Mouse (Mus musculus) neural tube, embryonic 12.5 days (tissue): ENCODE data around the gene Snx29. TPM values are rescaled to one million over a fixed set of nuclear protein-coding genes. Genes with fewer than 3 reads are reported as not detected.
A peak's percentile ranks its signal among the peaks of the same experiment; 100 is the strongest.

Experiments
- ATAC-seq: fragments of 200-750 bp; cut with Nextera tagmentation; 2 replicates; pipeline ENCODE4 v1.8.0; 2017; ENCODE audit warnings: low read depth, mild to moderate bottlenecking, moderate TSS enrichment, moderate library complexity; ENCODE audit not compliant: low FRiP score
- H3K27ac ChIP-seq: fragments of 300-500 bp; sonication (generic); 2 replicates; pipeline ENCODE4 v1.5.1; 2016
- H3K27me3 ChIP-seq: fragments of 300-500 bp; sonication (generic); replicated peaks from 2 replicates; pipeline ENCODE4 v1.6.1; 2016; ENCODE audit warnings: mild to moderate bottlenecking
- H3K36me3 ChIP-seq: fragments of 300-500 bp; sonication (generic); 2 replicates; pipeline ENCODE4 v1.6.1; 2016; ENCODE audit warnings: mild to moderate bottlenecking
- H3K4me1 ChIP-seq: fragments of 300-500 bp; sonication (generic); 2 replicates; pipeline ENCODE4 v1.6.1; 2016
- H3K4me2 ChIP-seq: fragments of 300-500 bp; sonication (generic); replicated peaks from 2 replicates; pipeline ENCODE4 v1.6.1; 2016; ENCODE audit warnings: mild to moderate bottlenecking
- H3K4me3 ChIP-seq: fragments of 300-500 bp; sonication (generic); 2 replicates; pipeline ENCODE4 v1.5.1; 2016
- H3K9ac ChIP-seq: fragments of 300-500 bp; sonication (generic); 2 replicates; pipeline ENCODE4 v1.6.1; 2016; ENCODE audit warnings: mild to moderate bottlenecking
- H3K9me3 ChIP-seq: fragments of 300-500 bp; sonication (generic); 2 replicates; pipeline ENCODE4 v1.6.1; 2016; ENCODE audit warnings: mild to moderate bottlenecking
- WGBS: fragments of 180-500 bp; shearing (Covaris S2); methylation state at CpG from one replicate; pipeline ENCODE4 v1.1.7; 2016; 5-methylcytosine and 5-hydroxymethylcytosine counted together
- polyA plus RNA-seq: library from polyadenylated mRNA; unstranded; fragments of >200 nt; fragmentation: Nextera tagmentation; extraction: Ambion mirVana; gene quantifications from 2 replicates; pipeline ENCODE4 v1.2.1, GENCODE M21; 2016

Gene Snx29
- polyA plus RNA-seq, 1 experiment from 2014 or later, result 18.1 TPM

GRCm38 (mm10) chr16:11627866-11628638 is 305.3 kb downstream of the Snx29 start:
- H3K36me3 ChIP-seq, result no peaks in the 10 kb centered on the region
- H3K9me3 ChIP-seq, result no peaks in the 10 kb centered on the region
- no peak overlapping the region for H3K27ac ChIP-seq
- ATAC-seq, result no peak
- H3K27me3 ChIP-seq, result no peaks in the 10 kb centered on the region
- no peak overlapping the region for H3K4me2 ChIP-seq
- no peak overlapping the region for H3K9ac ChIP-seq
- H3K4me3 ChIP-seq, result no peak overlapping the region
- H3K4me1 ChIP-seq, result no peaks in the 10 kb centered on the region
- WGBS, result 87% methylated on average over 9 of the region's 9 CpGs

GRCm38 (mm10) chr16:11629704-11630103 is 307.0 kb downstream of the Snx29 start:
- H3K9ac ChIP-seq, result no peak overlapping the region
- no peaks in the 10 kb centered on the region for H3K36me3 ChIP-seq
- no peak overlapping the region for H3K4me3 ChIP-seq
- ATAC-seq, result no peak
- no peaks in the 10 kb centered on the region for H3K4me1 ChIP-seq
- WGBS, result 89% methylated on average over 7 of the region's 7 CpGs
- no peak overlapping the region for H3K27ac ChIP-seq
- H3K27me3 ChIP-seq, result no peaks in the 10 kb centered on the region
- no peak overlapping the region for H3K4me2 ChIP-seq
- no peaks in the 10 kb centered on the region for H3K9me3 ChIP-seq

- no peak overlapping the region for H3K4me3 ChIP-seq
- H3K36me3 ChIP-seq, result no peaks in the 10 kb centered on the region
- no peaks in the 10 kb centered on the region for H3K4me1 ChIP-seq
- H3K9me3 ChIP-seq, result no peaks in the 10 kb centered on the region
- H3K9ac ChIP-seq, result no peak overlapping the region
- no peaks in the 10 kb centered on the region for H3K27me3 ChIP-seq
- WGBS, result 60% methylated on average over 5 of the region's 5 CpGs
- H3K4me2 ChIP-seq, result no peak overlapping the region
- no peak for ATAC-seq
- H3K27ac ChIP-seq, result no peak overlapping the region
Observed at GRCm38 (mm10) chr16:11630489-11630888, 307.8 kb downstream of the Snx29 start.

GRCm38 (mm10) chr16:11632205-11632747 is 309.6 kb downstream of the Snx29 start:
- Histone ChIP-seq H3K27me3 (no peaks in the 10 kb centered on the region), H3K9me3 (no peaks in the 10 kb centered on the region)

GRCm38 (mm10) chr16:11636196-11636733 is 313.6 kb downstream of the Snx29 start:
- Histone ChIP-seq H3K36me3 (no peaks in the 10 kb centered on the region), H3K27me3 (no peaks in the 10 kb centered on the region), H3K4me3 (no peak overlapping the region), H3K9ac (no peak overlapping the region), H3K4me1 (peaks cover 14% of the 10 kb centered on the region), H3K9me3 (no peaks in the 10 kb centered on the region), H3K4me2 (no peak overlapping the region), H3K27ac (no peak overlapping the region)
- no peak for ATAC-seq
- 67% methylated on average over 7 of the region's 7 CpGs for WGBS

More at GRCm38 (mm10) chr16:11632205-11632747, 309.6 kb downstream of the Snx29 start:
- H3K4me2 ChIP-seq, result no peak overlapping the region
- ATAC-seq, result no peak
- peaks cover 11% of the 10 kb centered on the region for H3K4me1 ChIP-seq
- no peak overlapping the region for H3K4me3 ChIP-seq
- WGBS, result 89% methylated on average over 2 of the region's 2 CpGs
- H3K9ac ChIP-seq, result no peak overlapping the region
- no peak overlapping the region for H3K27ac ChIP-seq
- H3K36me3 ChIP-seq, result no peaks in the 10 kb centered on the region

GRCm38 (mm10) chr16:11636902-11637301 is 314.2 kb downstream of the Snx29 start:
- 0 out of 2 replicates have a peak, but pooled peaks have one; percentile 17 for ATAC-seq
- no peak overlapping the region for H3K4me3 ChIP-seq
- no peaks in the 10 kb centered on the region for H3K36me3 ChIP-seq
- H3K4me1 ChIP-seq, result peaks cover 14% of the 10 kb centered on the region
- 0 out of 2 replicates have a peak overlapping the region, but pooled peaks have one; percentile 0 for H3K9ac ChIP-seq
- 0 out of 2 replicates have a peak overlapping the region, but pooled peaks have one; percentile 5 for H3K4me2 ChIP-seq
- WGBS, result 2% methylated on average over 3 of the region's 3 CpGs
- H3K27ac ChIP-seq, result no peak overlapping the region
- no peaks in the 10 kb centered on the region for H3K9me3 ChIP-seq
- no peaks in the 10 kb centered on the region for H3K27me3 ChIP-seq

- Histone ChIP-seq H3K4me2 (no peak overlapping the region), H3K9ac (no peak overlapping the region), H3K4me1 (peaks cover 14% of the 10 kb centered on the region), H3K4me3 (no peak overlapping the region), H3K27me3 (no peaks in the 10 kb centered on the region), H3K9me3 (no peaks in the 10 kb centered on the region), H3K36me3 (no peaks in the 10 kb centered on the region), H3K27ac (no peak overlapping the region)
- no peak for ATAC-seq
Observed at GRCm38 (mm10) chr16:11637794-11638193, 315.1 kb downstream of the Snx29 start.

GRCm38 (mm10) chr16:11638739-11639138 is 316.0 kb downstream of the Snx29 start:
- WGBS, result 90% methylated on average over 1 of the region's 1 CpGs
- H3K9me3 ChIP-seq, result no peaks in the 10 kb centered on the region
- H3K36me3 ChIP-seq, result no peaks in the 10 kb centered on the region
- H3K4me1 ChIP-seq, result peaks cover 19% of the 10 kb centered on the region
- H3K27ac ChIP-seq, result no peak overlapping the region
- no peak overlapping the region for H3K4me2 ChIP-seq
- H3K27me3 ChIP-seq, result no peaks in the 10 kb centered on the region
- no peak overlapping the region for H3K4me3 ChIP-seq
- no peak for ATAC-seq
- H3K9ac ChIP-seq, result no peak overlapping the region

GRCm38 (mm10) chr16:11639936-11640335 is 317.2 kb downstream of the Snx29 start:
- Histone ChIP-seq H3K4me1 (peaks cover 19% of the 10 kb centered on the region), H3K9me3 (no peaks in the 10 kb centered on the region), H3K27ac (no peak overlapping the region), H3K4me3 (no peak overlapping the region), H3K9ac (no peak overlapping the region), H3K4me2 (no peak overlapping the region), H3K36me3 (no peaks in the 10 kb centered on the region), H3K27me3 (no peaks in the 10 kb centered on the region)
- no peak for ATAC-seq
- 94% methylated on average over 8 of the region's 8 CpGs for WGBS

- no peaks in the 10 kb centered on the region for H3K9me3 ChIP-seq
- peaks cover 6% of the 10 kb centered on the region; the same call in 1 of the 2 replicates for H3K4me1 ChIP-seq
- H3K36me3 ChIP-seq, result no peaks in the 10 kb centered on the region
- H3K4me2 ChIP-seq, result no peak overlapping the region
- no peak for ATAC-seq
- 71% methylated on average over 6 of the region's 6 CpGs for WGBS
- no peaks in the 10 kb centered on the region for H3K27me3 ChIP-seq
- no peak overlapping the region for H3K27ac ChIP-seq
- no peak overlapping the region for H3K9ac ChIP-seq
- H3K4me3 ChIP-seq, result no peak overlapping the region
Observed at GRCm38 (mm10) chr16:11643603-11644002, 320.9 kb downstream of the Snx29 start.

GRCm38 (mm10) chr16:11644399-11644798 is 321.7 kb downstream of the Snx29 start:
- Histone ChIP-seq H3K4me1 (peaks cover 6% of the 10 kb centered on the region; the same call in 1 of the 2 replicates), H3K4me2 (no peak overlapping the region), H3K9ac (no peak overlapping the region), H3K27ac (no peak overlapping the region), H3K4me3 (no peak overlapping the region), H3K9me3 (no peaks in the 10 kb centered on the region), H3K27me3 (no peaks in the 10 kb centered on the region), H3K36me3 (no peaks in the 10 kb centered on the region)
- WGBS, result 73% methylated on average over 2 of the region's 2 CpGs
- ATAC-seq, result no peak

- Histone ChIP-seq H3K27me3 (no peaks in the 10 kb centered on the region), H3K9ac (no peak overlapping the region), H3K4me3 (no peak overlapping the region), H3K4me2 (no peak overlapping the region), H3K36me3 (no peaks in the 10 kb centered on the region), H3K4me1 (peaks cover 7% of the 10 kb centered on the region; the same call in 1 of the 2 replicates), H3K27ac (no peak overlapping the region), H3K9me3 (no peaks in the 10 kb centered on the region)
- 45% methylated on average over 4 of the region's 4 CpGs for WGBS
- ATAC-seq, result no peak
Observed at GRCm38 (mm10) chr16:11645668-11646067, 323.0 kb downstream of the Snx29 start.
